Mouse (Mus musculus) kidney, embryonic 14.5 days (tissue): ENCODE data around the gene Gm9970. TPM values are rescaled to one million over a fixed set of nuclear protein-coding genes. Genes with fewer than 3 reads are reported as not detected.

Experiments used
- ATAC-seq: fragments of 200-750 bp; cut with Nextera tagmentation; 2 replicates; pipeline ENCODE4 v1.8.0; 2017; ENCODE audit warnings: moderate number of reproducible peaks, mild to moderate bottlenecking, moderate TSS enrichment, moderate library complexity; ENCODE audit not compliant: low FRiP score, low TSS enrichment
- H3K27ac ChIP-seq: fragments of 300-500 bp; sonication (generic); 2 replicates; pipeline ENCODE4 v1.5.1; 2014; ENCODE audit warnings: low read depth, mild to moderate bottlenecking, low read length, moderate library complexity, mixed read lengths
- H3K27me3 ChIP-seq: fragments of 300-500 bp; sonication (generic); 2 replicates; pipeline ENCODE4 v1.6.1; 2014; ENCODE audit warnings: mild to moderate bottlenecking, low read length; ENCODE audit not compliant: control insufficient read depth, insufficient read depth
- H3K36me3 ChIP-seq: fragments of 300-500 bp; sonication (generic); 2 replicates; pipeline ENCODE4 v1.6.1; 2014; ENCODE audit warnings: low read length, mixed read lengths; ENCODE audit not compliant: control insufficient read depth, insufficient read depth
- H3K4me1 ChIP-seq: fragments of 300-500 bp; sonication (generic); 2 replicates; pipeline ENCODE4 v1.6.1; 2014; ENCODE audit warnings: low read length, mixed read lengths; ENCODE audit not compliant: control insufficient read depth, insufficient read depth
- H3K4me2 ChIP-seq: fragments of 300-500 bp; sonication (generic); replicated peaks from 2 replicates; pipeline ENCODE4 v1.6.1; 2014; ENCODE audit warnings: low read depth, mild to moderate bottlenecking, low read length
- H3K4me3 ChIP-seq: fragments of 300-500 bp; sonication (generic); 2 replicates; pipeline ENCODE4 v1.5.1; 2014; ENCODE audit warnings: mild to moderate bottlenecking, low read length
- H3K9ac ChIP-seq: fragments of 300-500 bp; sonication (generic); 2 replicates; pipeline ENCODE4 v1.6.1; 2014; ENCODE audit warnings: low read depth, mild to moderate bottlenecking, low read length, moderate library complexity
- H3K9me3 ChIP-seq: fragments of 300-500 bp; sonication (generic); 2 replicates; pipeline ENCODE4 v1.6.1; 2016; ENCODE audit warnings: low read length; ENCODE audit not compliant: control insufficient read depth
- WGBS: fragments of 180-500 bp; shearing (Covaris S2); extraction: QIAGEN DNeasy Blood & Tissue Kit; methylation state at CpG from one replicate; pipeline ENCODE4 v1.1.7; 2014; 5-methylcytosine and 5-hydroxymethylcytosine counted together
- polyA plus RNA-seq: library from polyadenylated mRNA; unstranded; fragments of >200 nt; fragmentation: Nextera tagmentation; extraction: Ambion mirVana; gene quantifications from 2 replicates; pipeline ENCODE4 v1.2.1, GENCODE M21; 2014

Gm9970 gene
- polyA plus RNA-seq, 1 experiment from 2014 or later, result 0.72 TPM

DNA sequence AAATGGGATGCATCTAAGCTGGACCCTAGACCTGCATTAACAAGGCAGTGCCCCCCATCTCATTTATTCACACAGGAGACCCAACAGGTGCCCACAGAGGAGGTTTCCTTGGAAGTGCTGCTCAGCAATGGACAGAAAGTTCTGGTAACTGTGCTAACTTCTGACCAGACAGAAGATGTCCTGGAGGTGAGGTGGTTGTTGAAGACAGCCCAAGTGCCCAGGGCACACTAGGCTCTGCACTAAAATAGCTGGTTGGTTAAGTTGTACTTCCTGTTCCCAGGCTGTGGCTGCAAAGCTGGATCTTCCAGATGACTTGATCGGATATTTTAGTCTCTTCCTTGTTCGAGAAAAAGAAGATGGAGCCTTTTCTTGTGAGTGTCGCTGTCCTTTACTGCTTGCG lies 45.4 kb downstream of the Gm9970 start:
- Histone ChIP-seq H3K4me3 (no peak overlapping the region), H3K27ac (no peak overlapping the region), H3K9me3 (peaks cover 6% of the 10 kb centered on the region), H3K36me3 (peaks cover 68% of the 10 kb centered on the region), H3K4me2 (no peak overlapping the region), H3K4me1 (peaks cover 19% of the 10 kb centered on the region), H3K9ac (no peak overlapping the region), H3K27me3 (no peaks in the 10 kb centered on the region)
- 96% methylated on average over 4 of the region's 4 CpGs for WGBS
- ATAC-seq, result no peak

GRCm38 (mm10) chr5:31194486-31195485 lies 46.2 kb downstream of the Gm9970 start:
- Histone ChIP-seq H3K27ac (no peak overlapping the region), H3K27me3 (no peaks in the 10 kb centered on the region), H3K36me3 (peaks cover 68% of the 10 kb centered on the region), H3K9ac (no peak overlapping the region; the same call in 1 of the 2 replicates), H3K9me3 (no peaks in the 10 kb centered on the region), H3K4me1 (peaks cover 14% of the 10 kb centered on the region), H3K4me2 (peak overlapping the region; percentile 90), H3K4me3 (peak overlapping the region; percentile 72)
- ATAC-seq, result no peak
- 92% methylated on average over 16 of the region's 16 CpGs for WGBS

- peak overlapping the region; percentile 72 for H3K27ac ChIP-seq
- no peaks in the 10 kb centered on the region for H3K9me3 ChIP-seq
- peaks cover 65% of the 10 kb centered on the region for H3K36me3 ChIP-seq
- no peak; the same call in none of the 2 replicates for ATAC-seq
- H3K4me1 ChIP-seq, result peaks cover 14% of the 10 kb centered on the region
- peak overlapping the region; percentile 72 for H3K4me3 ChIP-seq
- H3K27me3 ChIP-seq, result no peaks in the 10 kb centered on the region
- H3K4me2 ChIP-seq, result peak overlapping the region; percentile 90
- 12% methylated on average over 25 of the region's 25 CpGs for WGBS
- H3K9ac ChIP-seq, result peak overlapping the region; percentile 80
These were observed 47.3 kb downstream of the Gm9970 start for GRCm38 (mm10) chr5:31193631-31194281.

DNA sequence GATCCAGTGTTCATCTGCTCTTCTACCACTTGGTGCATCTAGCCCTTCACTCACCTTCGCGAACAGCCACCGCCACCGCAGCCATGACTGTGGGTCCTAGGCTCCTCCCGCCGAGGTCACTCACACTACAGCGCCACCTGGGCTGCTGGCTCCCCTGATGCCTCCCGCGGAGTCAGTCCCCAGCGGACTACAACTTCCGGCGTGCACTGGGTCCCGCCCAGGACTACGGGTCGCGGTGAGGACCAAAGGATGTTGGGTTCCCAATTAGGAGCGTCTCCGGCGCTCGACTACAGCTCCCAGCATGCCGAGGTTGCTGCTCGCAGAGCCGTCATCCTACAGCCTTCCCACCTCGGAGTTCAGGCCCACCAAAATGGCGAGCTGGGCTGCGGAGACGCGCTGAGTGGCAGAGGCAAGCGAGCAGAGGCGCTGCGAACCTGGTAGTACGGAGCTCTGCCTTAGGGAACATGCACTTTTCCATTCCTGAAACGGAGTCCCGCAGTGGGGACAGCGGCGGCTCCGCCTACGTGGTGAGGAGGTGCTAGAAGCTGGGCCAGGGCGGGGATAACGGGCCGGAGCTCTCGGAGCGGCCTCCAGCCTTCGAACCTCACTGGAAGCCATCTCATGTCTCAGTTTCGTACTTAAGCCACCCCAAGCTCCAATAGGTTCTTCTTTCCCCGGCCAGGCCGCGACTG lies 47.9 kb downstream of the Gm9970 start, which contains the start of the genes Snx17 and Eif2b4:
TSS of gene Snx17 (plus strand) at position 289 of the 692 bp plus-strand sequence.
TSS of gene Eif2b4 (minus strand) at position 492 of the 692 bp plus-strand sequence.
- Histone ChIP-seq H3K36me3 (peaks cover 65% of the 10 kb centered on the region), H3K27me3 (no peaks in the 10 kb centered on the region), H3K9ac (peak within 1 kb of the TSS; percentile 80), H3K4me1 (peaks cover 14% of the 10 kb centered on the region), H3K4me3 (peak within 1 kb of the TSS; percentile 72), H3K27ac (peak within 1 kb of the TSS; percentile 72), H3K9me3 (no peaks in the 10 kb centered on the region), H3K4me2 (peak within 1 kb of the TSS; percentile 90)
- ATAC-seq, result peak; percentile 96
- under 1% methylated on average over 48 of the region's 48 CpGs for WGBS

DNA sequence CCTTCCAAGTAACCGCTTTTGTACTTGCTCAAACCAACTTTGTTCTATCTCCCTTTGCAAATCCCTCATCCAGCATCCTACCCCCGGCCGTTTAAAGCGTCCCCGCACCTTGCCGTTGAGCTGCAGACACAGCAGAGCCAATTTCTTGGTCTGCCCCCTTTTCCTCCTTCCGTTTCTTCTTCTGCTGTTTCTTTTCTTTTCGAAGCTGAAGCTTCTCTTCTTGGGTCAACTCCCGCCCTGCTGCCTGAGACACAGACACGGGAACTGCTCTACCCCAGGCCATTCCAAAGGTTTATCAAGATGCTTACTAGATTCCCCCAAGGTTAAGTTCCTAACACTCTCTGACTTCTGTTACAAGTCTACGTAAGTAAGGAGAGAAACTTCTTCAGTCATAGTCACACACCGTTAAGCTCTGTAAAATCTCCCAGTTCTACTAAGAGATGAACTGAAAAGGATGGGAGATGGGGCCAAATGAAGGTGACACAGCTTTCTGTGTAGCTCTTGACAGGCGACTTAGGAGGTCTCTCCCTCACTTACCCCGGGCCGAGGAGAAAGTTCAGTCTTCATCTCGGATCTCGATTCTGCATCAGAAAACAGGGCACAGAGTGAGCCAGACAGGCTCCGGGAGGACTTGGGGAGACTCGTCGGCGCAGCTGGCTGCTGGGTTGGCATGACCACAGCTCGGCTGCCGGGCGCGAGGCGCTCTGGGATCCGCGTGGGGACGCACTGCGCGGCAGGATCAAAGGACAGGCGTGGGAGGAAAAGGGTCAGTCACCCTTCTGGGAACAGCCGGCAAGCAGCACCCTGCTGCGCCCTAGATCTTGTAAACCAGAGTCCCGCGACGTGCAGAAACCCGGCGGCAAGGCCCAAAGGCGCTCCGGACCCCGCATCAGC lies 48.7 kb downstream of the Gm9970 start:
- peak overlapping the region; percentile 80 for H3K9ac ChIP-seq
- WGBS, result 11% methylated on average over 42 of the region's 42 CpGs
- peak overlapping the region; percentile 63 for H3K4me2 ChIP-seq
- peaks cover 14% of the 10 kb centered on the region for H3K4me1 ChIP-seq
- no peaks in the 10 kb centered on the region for H3K27me3 ChIP-seq
- peaks cover 65% of the 10 kb centered on the region for H3K36me3 ChIP-seq
- ATAC-seq, result no peak; the same call in 1 of the 2 replicates
- peak overlapping the region; percentile 43 for H3K27ac ChIP-seq
- H3K9me3 ChIP-seq, result no peaks in the 10 kb centered on the region
- H3K4me3 ChIP-seq, result peak overlapping the region; percentile 72

Other genes starting within 250 kb of the Gm9970 start
- gene Atraid, start 192.9 kb downstream of the Gm9970 start, polyA plus RNA-seq, result 144 and 160 TPM in 2 replicates
- 5.5 and 10.9 TPM in 2 replicates for gene Slc5a6, start 192.3 kb downstream of the Gm9970 start, polyA plus RNA-seq
- 35.4 and 40.5 TPM in 2 replicates for gene Cad, start 186.5 kb downstream of the Gm9970 start, polyA plus RNA-seq
- not detected in 2 replicates for gene Dnajc5g, start 134.9 kb downstream of the Gm9970 start, polyA plus RNA-seq
- 1.9 and 3.4 TPM in 2 replicates for gene Slc30a3, start 133.0 kb downstream of the Gm9970 start, polyA plus RNA-seq
- not detected in 2 replicates for gene Trim54, start 124.5 kb downstream of the Gm9970 start, polyA plus RNA-seq
- gene Ucn, start 102.4 kb downstream of the Gm9970 start, polyA plus RNA-seq, result not detected in 2 replicates
- 67.5 and 68.3 TPM in 2 replicates for gene Mpv17, start 87.0 kb downstream of the Gm9970 start, polyA plus RNA-seq
- gene Gm29609, start 61.3 kb downstream of the Gm9970 start, polyA plus RNA-seq, result 1.4 and 1.6 TPM in 2 replicates
- gene Gtf3c2, start 61.1 kb downstream of the Gm9970 start, polyA plus RNA-seq, result 51.6 and 85.6 TPM in 2 replicates
- gene Snx17, start 48.0 kb downstream of the Gm9970 start, polyA plus RNA-seq, result 110 and 133 TPM in 2 replicates
- 60.1 and 67.3 TPM in 2 replicates for gene Eif2b4, start 47.8 kb downstream of the Gm9970 start, polyA plus RNA-seq
- 6.7 and 9.0 TPM in 2 replicates for gene Zfp513, start 38.9 kb downstream of the Gm9970 start, polyA plus RNA-seq
- 130 and 145 TPM in 2 replicates for gene Ppm1g, start 20.5 kb downstream of the Gm9970 start, polyA plus RNA-seq
- gene Nrbp1, start 368 bp downstream of the Gm9970 start, polyA plus RNA-seq, result 115 and 153 TPM in 2 replicates
- 28.0 and 31.8 TPM in 2 replicates for gene Krtcap3, start 10.5 kb upstream of the Gm9970 start, polyA plus RNA-seq
- gene Ift172, start 49.9 kb upstream of the Gm9970 start, polyA plus RNA-seq, result 26.3 and 31.9 TPM in 2 replicates
- gene Fndc4, start 54.8 kb upstream of the Gm9970 start, polyA plus RNA-seq, result 42.8 and 55.6 TPM in 2 replicates
- 0.76 TPM in 1 of 2 replicates, not detected in the other for gene Gckr, start 56.2 kb upstream of the Gm9970 start, polyA plus RNA-seq
- 27.4 and 55.0 TPM in 2 replicates for gene Zfp512, start 211.2 kb upstream of the Gm9970 start, polyA plus RNA-seq
- 0.08 and 0.09 TPM in 2 replicates for gene 4930548H24Rik, start 244.5 kb upstream of the Gm9970 start, polyA plus RNA-seq